Mouse (Mus musculus): ENCODE results near the gene Nfe2l2.

DNA sequence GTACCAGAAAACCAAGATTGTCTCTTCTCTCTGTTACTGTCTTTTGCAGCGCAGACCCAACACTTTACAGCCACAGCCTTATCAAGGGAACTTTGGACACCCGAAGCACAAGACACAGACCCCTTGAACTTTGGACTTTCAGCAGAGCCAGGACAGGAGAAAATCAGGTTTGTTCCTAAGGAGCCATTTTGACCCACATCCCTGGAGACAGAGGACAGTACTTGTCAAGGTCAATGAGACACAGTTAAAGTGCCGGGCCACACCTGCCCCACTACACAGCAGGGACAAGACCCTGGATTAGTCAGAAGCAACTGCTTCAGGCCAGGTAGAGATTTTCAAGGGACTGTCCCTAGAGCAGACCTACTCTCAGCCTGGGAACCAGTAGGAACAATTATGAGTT is 7.2 kb downstream of the Nfe2l2 start:
- no peak for TF ChIP-seq GATA1 (IDR thresholded peaks at IDR 0.05; ENCODE audit: low read length)
- no peak for TF ChIP-seq TAL1 (IDR thresholded peaks at IDR 0.05; ENCODE audit: low read length)

Data from erythroblast, embryonic 14.5 days (primary cell).